ENCODE assay signal across 11 mouse cellular contexts in the genomic region with DNA sequence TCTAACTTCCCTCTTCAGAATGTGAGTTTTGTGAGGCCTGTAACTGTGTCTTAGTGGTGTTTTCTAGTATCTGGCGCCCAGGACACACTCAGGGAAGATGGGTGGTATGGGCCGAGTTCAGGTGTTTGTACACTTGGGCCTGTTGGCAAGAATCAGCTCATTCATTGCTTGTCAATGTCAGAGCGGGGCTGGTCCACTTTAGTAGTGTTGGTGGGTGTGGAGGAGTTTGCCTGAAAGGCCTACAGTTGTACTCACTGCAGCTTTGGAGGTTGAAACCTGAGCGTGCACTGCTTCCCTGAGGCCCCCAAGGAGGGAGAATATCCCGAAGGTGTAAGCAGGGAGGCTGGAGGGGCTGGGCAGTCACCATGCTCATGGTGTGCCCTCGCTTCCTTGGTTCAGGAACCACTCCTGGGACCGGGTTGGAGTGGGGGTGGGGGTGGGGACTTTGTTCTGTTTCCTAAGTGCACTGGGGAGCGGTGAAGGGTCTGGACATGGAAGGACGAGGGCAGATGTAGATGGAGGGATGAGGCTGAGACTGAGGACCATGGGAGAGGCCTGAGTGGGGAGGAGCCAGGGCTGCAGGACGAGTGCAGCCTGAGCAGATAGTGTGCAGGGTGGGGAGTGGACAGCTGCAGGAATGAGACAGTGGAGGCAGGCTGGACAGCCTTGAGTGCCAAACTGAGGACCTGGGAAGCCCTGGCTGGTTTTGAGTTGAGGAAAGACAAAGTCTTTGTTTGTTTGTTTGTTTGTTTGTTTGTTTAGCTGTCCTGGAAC. TPM values are rescaled to one million over a fixed set of nuclear protein-coding genes. Genes with fewer than 3 reads are reported as not detected.
DNase-seq lines count a peak whose midpoint lies in the region; ATAC-seq lines count a peak whose summit lies in the region.
"Had no signal": no experiment of that assay in that cellular context is flagged by ENCODE, and none has a peak within 500 bp of the region (broad histone marks: within the 10 kb centered on the region; RNA-seq: fewer than 3 reads in every experiment).

No protein-coding gene starts in this region.

- peak; percentile 57 for DNase-seq in cerebellum, adult 9-10 months
- no peak for DNase-seq in cerebellum, adult 11 months
- no peak for DNase-seq in kidney, postnatal 10 days
- DNase-seq in limb, embryonic 10.5 days (ENCODE audit: low spot score) = no peak
- DNase-seq in layer of hippocampus, postnatal 36 days = no peak
- no peak for DNase-seq in urinary bladder, adult 18-20 months (ENCODE audit: low spot score in 2 of 2)
- DNase-seq: embryo, embryonic 11 days; liver had no signal

- no peak overlapping the region for H3K4me3 ChIP-seq in kidney, embryonic 14.5 days (ENCODE audit: low read length)
- H3K4me3 ChIP-seq in brown adipose tissue, adult 24 weeks (ENCODE audit: insufficient read depth, low read depth, low read length) = peak overlapping the region; percentile 57
- H3K4me3 ChIP-seq in limb, embryonic 10.5 days = 0 out of 2 replicates have a peak overlapping the region, but pooled peaks have one; percentile 4
- H3K4me3 ChIP-seq: midbrain, embryonic 13.5 days had no signal

- WGBS in kidney, embryonic 14.5 days = 41% methylated on average over 10 of the region's 10 CpGs
- 57% methylated on average over 10 of the region's 10 CpGs for WGBS in limb, embryonic 10.5 days

- H3K4me1 ChIP-seq in kidney, embryonic 14.5 days (ENCODE audit: control insufficient read depth, insufficient read depth, low read length) = peaks cover 28% of the 10 kb centered on the region; the same call in 1 of the 2 replicates
- H3K4me1 ChIP-seq in brown adipose tissue, adult 24 weeks (ENCODE audit: control insufficient read depth, insufficient read depth, insufficient read length, low read length) = peaks cover 19% of the 10 kb centered on the region
- H3K4me1 ChIP-seq in limb, embryonic 10.5 days = peaks cover 32% of the 10 kb centered on the region

- no peak overlapping the region for H3K9ac ChIP-seq in kidney, embryonic 14.5 days (ENCODE audit: low read depth, low read length)
- H3K9ac ChIP-seq: midbrain, embryonic 13.5 days had no signal

- no peaks in the 10 kb centered on the region for H3K9me3 ChIP-seq in kidney, embryonic 14.5 days (ENCODE audit: control insufficient read depth, low read length)
- H3K9me3 ChIP-seq in limb, embryonic 10.5 days (replicated peaks) = no peaks in the 10 kb centered on the region
- H3K9me3 ChIP-seq: midbrain, embryonic 13.5 days had no signal

- no peak overlapping the region for H3K27ac ChIP-seq in kidney, embryonic 14.5 days (ENCODE audit: low read depth, low read length)
- H3K27ac ChIP-seq in brown adipose tissue, adult 24 weeks (replicated peaks; ENCODE audit: low read depth, low read length) = peak overlapping the region; percentile 94
- peak overlapping the region; percentile 64 for H3K27ac ChIP-seq in limb, embryonic 10.5 days

- H3K4me2 ChIP-seq in kidney, embryonic 14.5 days (replicated peaks; ENCODE audit: low read depth, low read length) = no peak overlapping the region
- H3K4me2 ChIP-seq: midbrain, embryonic 13.5 days had no signal

- peak; percentile 65 for ATAC-seq in kidney, embryonic 14.5 days (ENCODE audit: low FRiP score, low TSS enrichment)
- ATAC-seq: midbrain, embryonic 13.5 days had no signal

- H3K36me3 ChIP-seq in kidney, embryonic 14.5 days (ENCODE audit: control insufficient read depth, insufficient read depth, low read length) = peaks cover 25% of the 10 kb centered on the region; the same call in 1 of the 2 replicates
- H3K36me3 ChIP-seq in limb, embryonic 10.5 days = peaks cover 44% of the 10 kb centered on the region

- no peaks in the 10 kb centered on the region for H3K27me3 ChIP-seq in kidney, embryonic 14.5 days (ENCODE audit: control insufficient read depth, insufficient read depth, low read length)
- no peaks in the 10 kb centered on the region for H3K27me3 ChIP-seq in limb, embryonic 10.5 days (ENCODE audit: low read depth, poor library complexity, severe bottlenecking)
- H3K27me3 ChIP-seq: midbrain, embryonic 13.5 days had no signal

RNA-seq across cellular contexts. Expression of gene Akt2, which starts 15.3 kb away (rescaled TPM):
- polyA plus RNA-seq in kidney, embryonic 14.5 days (2014; fragmentation: Nextera tagmentation; extraction: Ambion mirVana) = 63.4 and 96.7 TPM in 2 replicates
- polyA plus RNA-seq in brown adipose tissue, adult 24 weeks (2012; ENCODE audit: insufficient read depth, insufficient read length, missing spikeins) = 294 and 321 TPM in 2 replicates
- 91.3 and 95.0 TPM in 2 replicates for polyA plus RNA-seq in limb, embryonic 10.5 days (2016; fragmentation: Nextera tagmentation; extraction: Ambion mirVana)
- total RNA-seq in layer of hippocampus, postnatal 36 days (2021) = 100 to 1,000 TPM in 1 of 2 experiments, 10 to 100 TPM in 1; 97.7 to 102 TPM

RNA-seq across cellular contexts. Expression of gene Ttc9b, which starts 47.0 kb away (rescaled TPM):
- 0.20 TPM in 1 of 2 replicates, not detected in the other for polyA plus RNA-seq in kidney, embryonic 14.5 days (2014; fragmentation: Nextera tagmentation; extraction: Ambion mirVana)
- polyA plus RNA-seq in brown adipose tissue, adult 24 weeks (2012; ENCODE audit: insufficient read depth, insufficient read length, missing spikeins) = not detected in 2 replicates
- 0.23 TPM in 1 of 2 replicates, not detected in the other for polyA plus RNA-seq in limb, embryonic 10.5 days (2016; fragmentation: Nextera tagmentation; extraction: Ambion mirVana)
- 10 to 100 TPM; 45.8 to 48.2 TPM for total RNA-seq in layer of hippocampus, postnatal 36 days (2021)

RNA-seq across cellular contexts. Expression of gene 2310022A10Rik, which starts 53.6 kb away (rescaled TPM):
- 19.7 and 21.4 TPM in 2 replicates for polyA plus RNA-seq in kidney, embryonic 14.5 days (2014; fragmentation: Nextera tagmentation; extraction: Ambion mirVana)
- 5.8 and 12.3 TPM in 2 replicates for polyA plus RNA-seq in brown adipose tissue, adult 24 weeks (2012; ENCODE audit: insufficient read depth, insufficient read length, missing spikeins)
- polyA plus RNA-seq in limb, embryonic 10.5 days (2016; fragmentation: Nextera tagmentation; extraction: Ambion mirVana) = 40.8 and 41.2 TPM in 2 replicates
- 10 to 100 TPM; 27.2 to 28.8 TPM for total RNA-seq in layer of hippocampus, postnatal 36 days (2021)

RNA-seq across cellular contexts. Expression of gene Pld3, which starts 53.6 kb away (rescaled TPM):
- polyA plus RNA-seq in kidney, embryonic 14.5 days (2014; fragmentation: Nextera tagmentation; extraction: Ambion mirVana) = 63.9 and 78.8 TPM in 2 replicates
- polyA plus RNA-seq in brown adipose tissue, adult 24 weeks (2012; ENCODE audit: insufficient read depth, insufficient read length, missing spikeins) = 23.5 and 27.8 TPM in 2 replicates
- 31.6 and 49.5 TPM in 2 replicates for polyA plus RNA-seq in limb, embryonic 10.5 days (2016; fragmentation: Nextera tagmentation; extraction: Ambion mirVana)
- total RNA-seq in layer of hippocampus, postnatal 36 days (2021) = 100 to 1,000 TPM; 557 to 578 TPM
